Mouse (Mus musculus) brain, embryonic 14.5 days (tissue): ENCODE results near the gene Bcl2.

Experiments used
- CTCF ChIP-seq: fragments of 200-500 bp; IDR thresholded peaks from 2 replicates; pipeline ENCODE4 v1.5.1; 2012; ENCODE audit warnings: inconsistent platforms, mild to moderate bottlenecking, moderate library complexity, borderline replicate concordance; ENCODE audit not compliant: insufficient read depth, insufficient read length; ENCODE audit errors: extremely low read depth
- POLR2A ChIP-seq: fragments of 200-500 bp; IDR thresholded peaks from 2 replicates; pipeline ENCODE4 v1.6.1; 2012; ENCODE audit warnings: mild to moderate bottlenecking, inconsistent platforms, borderline replicate concordance; ENCODE audit not compliant: poor library complexity, insufficient read depth, insufficient read length, severe bottlenecking; ENCODE audit errors: extremely low read depth

DNA sequence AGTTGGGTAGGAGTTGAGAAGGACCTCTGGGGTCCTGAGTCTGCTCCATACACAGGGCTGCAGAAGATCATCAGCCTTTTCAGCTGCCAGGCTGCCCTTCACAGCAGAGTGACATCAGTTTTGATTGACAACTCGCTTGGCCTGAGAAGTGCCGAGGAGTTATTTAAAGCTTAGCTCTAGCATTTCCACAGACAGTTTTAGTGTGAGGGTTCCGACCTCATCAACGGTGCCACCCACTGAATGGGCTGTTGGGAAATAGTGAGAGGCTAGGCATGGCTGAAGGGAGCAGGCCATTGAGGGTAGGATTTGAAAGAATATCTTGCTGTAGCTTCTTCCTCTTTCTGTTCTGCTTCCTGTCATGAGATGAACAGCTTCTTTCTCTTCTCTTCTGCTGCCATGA, 18.4 kb downstream of the Bcl2 start:
- TF ChIP-seq CTCF (no peak), POLR2A (no peak)
